Mouse (Mus musculus) limb, embryonic 11.5 days (tissue): ENCODE data around the gene Smc1a. TPM values are rescaled to one million over a fixed set of nuclear protein-coding genes. Genes with fewer than 3 reads are reported as not detected.
"Not testable (repeated sequence)": the region's sequence is repeated elsewhere in the genome, so short reads cannot be mapped to it uniquely, and the experiment has no call there.

ENCODE experiments used
- ATAC-seq: fragments of 200-750 bp; cut with Nextera tagmentation; 2 replicates; pipeline ENCODE4 v1.8.0; 2017; ENCODE audit warnings: low read depth; ENCODE audit not compliant: insufficient number of reproducible peaks, low FRiP score, low TSS enrichment
- DNase-seq: peaks from one replicate; pipeline ENCODE4 v3.0.0-alpha.2; 2015; ENCODE audit warnings: low spot score
- H3K27ac ChIP-seq: fragments of 300-500 bp; sonication (generic); replicated peaks from 2 replicates; pipeline ENCODE4 v1.5.1; 2014; ENCODE audit warnings: low read depth, mild to moderate bottlenecking, low read length
- H3K27me3 ChIP-seq: fragments of 300-500 bp; sonication (generic); 2 replicates; pipeline ENCODE4 v1.6.1; 2014; ENCODE audit warnings: mild to moderate bottlenecking, low read length, mixed read lengths; ENCODE audit not compliant: control insufficient read depth, insufficient read depth
- H3K36me3 ChIP-seq: fragments of 300-500 bp; sonication (generic); 2 replicates; pipeline ENCODE4 v1.6.1; 2014; ENCODE audit warnings: mild to moderate bottlenecking, low read length, moderate library complexity, mixed read lengths; ENCODE audit not compliant: control insufficient read depth, insufficient read depth
- H3K4me1 ChIP-seq: fragments of 300-500 bp; sonication (generic); 2 replicates; pipeline ENCODE4 v1.6.1; 2014; ENCODE audit warnings: low read length, mixed read lengths; ENCODE audit not compliant: control insufficient read depth, insufficient read depth
- H3K4me2 ChIP-seq: fragments of 300-500 bp; sonication (generic); 2 replicates; pipeline ENCODE4 v1.6.1; 2014; ENCODE audit warnings: low read depth, mild to moderate bottlenecking, moderate library complexity; ENCODE audit not compliant: severe bottlenecking
- H3K4me3 ChIP-seq: fragments of 300-500 bp; sonication (generic); 2 replicates; pipeline ENCODE4 v1.5.1; 2014; ENCODE audit warnings: low read depth, low read length
- H3K9ac ChIP-seq: fragments of 300-500 bp; sonication (generic); 2 replicates; pipeline ENCODE4 v1.6.1; 2014; ENCODE audit warnings: mild to moderate bottlenecking, low read length
- H3K9me3 ChIP-seq: fragments of 300-500 bp; sonication (generic); 2 replicates; pipeline ENCODE4 v1.6.1; 2016; ENCODE audit warnings: low read length; ENCODE audit not compliant: control insufficient read depth
- WGBS: fragments of 180-500 bp; shearing (Covaris S2); extraction: QIAGEN DNeasy Blood & Tissue Kit; methylation state at CpG from one replicate; pipeline ENCODE4 v1.1.7; 2014; 5-methylcytosine and 5-hydroxymethylcytosine counted together
- polyA plus RNA-seq: library from polyadenylated mRNA; unstranded; fragments of >200 nt; fragmentation: Nextera tagmentation; extraction: Ambion mirVana; gene quantifications from 2 replicates; pipeline ENCODE4 v1.2.1, GENCODE M21; 2014

The Smc1a gene
- polyA plus RNA-seq, 1 experiment from 2014 or later, result 138 TPM

GRCm38 (mm10) chrX:152089832-152090614 lies 73.8 kb downstream of the Smc1a start:
- not testable (repeated sequence) for H3K9me3 ChIP-seq, H3K9ac ChIP-seq, H3K4me3 ChIP-seq, H3K4me1 ChIP-seq, H3K27ac ChIP-seq, ATAC-seq, H3K36me3 ChIP-seq, H3K4me2 ChIP-seq
- 49% methylated on average over 7 of the region's 7 CpGs for WGBS
- peaks cover 16% of the 10 kb centered on the region for H3K27me3 ChIP-seq
- peak; percentile 22 for DNase-seq

- H3K27ac ChIP-seq, result no peak overlapping the region
- ATAC-seq (no peak), DNase-seq (no peak)
- peaks cover 15% of the 10 kb centered on the region for H3K27me3 ChIP-seq
- WGBS, result 65% methylated on average over 1 of the region's 1 CpGs
- no peak overlapping the region for H3K4me2 ChIP-seq
- H3K4me1 ChIP-seq, result no peaks in the 10 kb centered on the region
- no peak overlapping the region for H3K9ac ChIP-seq
- H3K36me3 ChIP-seq, result no peaks in the 10 kb centered on the region
- no peak overlapping the region for H3K4me3 ChIP-seq
- no peaks in the 10 kb centered on the region for H3K9me3 ChIP-seq
Observed at GRCm38 (mm10) chrX:152097572-152097971, 81.3 kb downstream of the Smc1a start.

Other genes with a start within 250 kb of the Smc1a start
- 75.7 and 79.7 TPM in 2 replicates for gene Huwe1, start 215.6 kb upstream of the Smc1a start, polyA plus RNA-seq
- 246 and 254 TPM in 2 replicates for gene Hsd17b10, start 14.6 kb upstream of the Smc1a start, polyA plus RNA-seq
- 5.3 and 6.3 TPM in 2 replicates for gene Ribc1, start 133 bp upstream of the Smc1a start, polyA plus RNA-seq
- gene Iqsec2, start 127.8 kb downstream of the Smc1a start, polyA plus RNA-seq, result 1.1 and 1.5 TPM in 2 replicates
- 33.8 and 41.4 TPM in 2 replicates for gene Kdm5c, start 216.6 kb downstream of the Smc1a start, polyA plus RNA-seq